Mouse (Mus musculus): Measurements from ENCODE around the gene 4933402J07Rik. TPM values are rescaled to one million over a fixed set of nuclear protein-coding genes. Genes with fewer than 3 reads are reported as not detected.

4933402J07Rik gene
- total RNA-seq (2017): not detected in 2 replicates

DNA sequence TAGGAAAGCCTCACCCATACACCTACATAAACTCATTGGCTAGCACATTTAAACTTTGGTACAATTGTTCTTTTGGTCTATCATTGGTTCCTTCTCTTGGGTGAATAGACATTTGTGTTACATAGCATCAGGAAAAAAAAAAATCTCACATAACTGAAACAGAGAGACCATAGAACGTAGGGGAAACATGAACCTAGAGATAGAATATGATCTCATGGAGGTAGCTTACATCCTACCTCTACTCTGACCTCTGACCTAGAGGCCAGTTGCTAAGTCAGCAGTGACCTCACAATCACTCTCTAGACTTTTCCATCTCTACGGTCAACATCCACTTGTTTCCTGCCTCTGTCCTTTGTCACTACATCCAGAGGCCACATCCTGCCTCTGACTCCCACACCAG is at the start of gene 4933402J07Rik:
TSS of gene 4933402J07Rik (plus strand) at position 301 of the 400 bp plus-strand sequence.
- ATAC-seq (replicated peaks; ENCODE audit: low read depth, poor library complexity, severe bottlenecking): no peak

DNA sequence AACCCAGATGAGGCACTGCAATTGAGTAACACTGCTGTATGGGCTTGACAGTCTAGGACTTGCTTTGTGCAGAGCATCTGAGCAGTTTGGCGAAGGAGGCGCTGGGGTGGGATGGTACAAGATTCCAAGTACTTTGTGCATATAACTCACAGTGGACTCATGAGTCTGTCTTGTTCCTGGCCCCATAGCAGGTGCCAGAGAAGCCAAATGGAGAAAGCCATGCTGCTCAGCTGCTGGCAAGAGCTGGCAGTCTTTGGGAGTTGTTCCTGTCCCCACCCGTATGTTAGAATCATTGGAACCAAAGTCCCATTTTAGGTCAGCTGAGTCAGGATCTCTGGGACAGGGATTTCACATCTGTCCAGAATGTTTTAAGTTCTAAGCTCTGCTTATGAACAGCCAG is 46.5 kb upstream of the 4933402J07Rik start:
- ATAC-seq (replicated peaks; ENCODE audit: low read depth, poor library complexity, severe bottlenecking): no peak

DNA sequence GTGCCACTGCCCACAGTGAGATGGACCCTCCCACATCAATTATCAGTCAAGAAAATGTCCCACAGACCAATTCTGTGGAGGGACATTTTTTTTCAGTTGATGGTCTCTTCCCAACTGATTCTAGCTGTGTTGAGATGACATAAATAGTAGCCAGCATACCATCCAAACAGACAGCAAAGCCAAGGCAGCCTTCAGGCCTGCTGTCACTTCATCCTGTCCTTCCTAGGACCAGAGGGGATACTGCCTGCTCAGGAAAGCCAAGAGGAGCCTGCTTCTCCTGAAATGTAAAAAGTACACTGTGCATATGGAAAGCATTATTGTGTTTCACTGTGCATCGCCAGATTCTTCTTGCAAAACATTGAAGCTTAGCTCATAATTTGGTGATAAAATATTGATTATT is 38.6 kb upstream of the 4933402J07Rik start:
- no peak for ATAC-seq (replicated peaks; ENCODE audit: low read depth, poor library complexity, severe bottlenecking)

DNA sequence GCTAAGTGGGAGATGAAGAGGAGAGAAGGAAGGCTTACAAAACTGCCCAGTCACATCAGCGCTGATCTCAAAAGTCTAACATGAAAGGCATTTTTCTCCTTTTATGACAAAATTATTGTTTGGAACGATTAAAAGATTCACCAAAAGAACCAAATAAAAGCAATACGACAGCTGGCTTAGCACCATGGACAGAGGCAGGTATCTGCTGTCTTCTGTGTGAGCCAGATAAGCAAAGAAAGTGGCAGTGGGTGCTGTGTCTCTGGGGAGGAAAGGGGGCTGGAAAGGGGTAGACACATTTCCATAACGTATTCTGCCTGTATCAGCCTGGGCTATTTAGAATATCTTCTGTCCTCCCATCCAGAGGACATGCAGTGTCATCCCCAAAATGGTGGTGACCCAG is 32.5 kb upstream of the 4933402J07Rik start:
- no peak for ATAC-seq (replicated peaks; ENCODE audit: low read depth, poor library complexity, severe bottlenecking)

DNA sequence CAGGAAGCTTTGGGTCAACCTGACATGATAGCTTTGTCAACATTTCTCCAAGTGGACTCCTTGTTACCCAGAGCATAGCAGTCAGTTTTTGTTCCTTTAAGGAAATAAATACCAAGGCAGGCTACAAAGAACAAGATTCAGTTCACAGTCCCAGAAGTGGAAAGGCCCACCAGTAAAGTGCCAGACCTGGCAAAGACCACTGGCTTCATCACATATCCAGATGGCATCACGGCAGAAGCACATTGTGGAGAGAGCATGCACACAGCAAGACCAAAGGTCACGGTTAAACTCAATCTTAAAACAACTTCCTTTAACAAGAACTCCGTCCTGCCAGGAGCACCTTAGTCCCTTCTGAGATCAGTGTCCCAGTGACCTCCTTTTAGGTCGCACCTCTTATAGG is 30.2 kb upstream of the 4933402J07Rik start:
- ATAC-seq (replicated peaks; ENCODE audit: low read depth, poor library complexity, severe bottlenecking): no peak

DNA sequence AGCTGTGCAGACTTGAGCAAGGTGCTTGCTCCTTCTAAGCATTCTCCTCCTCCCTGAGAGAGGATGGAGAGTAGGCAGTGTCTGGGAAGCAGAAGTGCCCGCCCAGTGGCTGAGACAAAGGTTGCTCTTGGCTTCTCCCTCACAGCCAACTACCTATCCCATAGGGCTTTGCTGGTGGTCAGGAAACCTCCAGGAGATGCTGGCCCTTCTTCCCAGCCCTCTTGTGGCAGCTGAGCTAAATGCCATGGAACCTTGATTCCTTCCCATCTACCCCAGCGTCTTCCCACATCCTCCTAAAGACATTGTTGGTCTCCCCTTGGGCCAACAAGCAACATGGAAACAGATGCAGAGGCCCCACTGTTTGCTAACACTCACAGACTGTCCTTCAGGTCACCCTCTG is 28.8 kb upstream of the 4933402J07Rik start:
- no peak for ATAC-seq (replicated peaks; ENCODE audit: low read depth, poor library complexity, severe bottlenecking)

DNA sequence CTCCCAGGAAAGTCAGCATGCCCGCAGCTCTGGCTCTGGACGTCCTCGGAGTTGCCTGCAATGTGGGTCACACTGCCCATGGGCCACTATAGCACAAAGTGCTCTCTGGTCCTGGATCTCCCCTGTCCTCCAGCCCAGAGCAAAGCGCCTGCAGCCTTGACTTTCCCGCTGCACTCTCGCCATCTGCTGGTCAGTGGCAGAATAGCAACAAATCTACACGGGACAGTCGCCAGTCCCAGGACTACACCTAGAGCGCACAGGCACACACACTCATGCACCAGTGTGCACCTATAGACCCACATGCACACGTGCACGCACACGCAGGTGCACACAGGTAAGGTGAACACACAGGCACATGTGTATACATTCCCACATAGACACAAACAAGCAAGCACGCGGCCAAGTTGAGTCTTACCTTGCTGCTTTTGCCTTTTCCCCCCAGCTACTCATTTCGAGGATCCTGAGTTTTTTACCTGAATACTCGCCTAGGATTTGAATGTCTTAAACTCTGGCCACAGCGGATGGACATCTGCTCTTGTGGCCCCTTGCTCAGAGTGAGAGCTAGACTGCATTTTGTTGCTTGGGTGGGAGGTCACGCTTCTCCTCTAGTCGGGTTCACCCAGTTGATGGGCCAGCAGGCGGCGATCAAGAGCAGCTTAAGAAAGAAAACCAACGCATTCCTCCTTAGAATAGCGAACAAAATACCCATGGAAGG is 26.9 kb upstream of the 4933402J07Rik start:
- ATAC-seq (replicated peaks; ENCODE audit: low read depth, poor library complexity, severe bottlenecking): peak; percentile 98

DNA sequence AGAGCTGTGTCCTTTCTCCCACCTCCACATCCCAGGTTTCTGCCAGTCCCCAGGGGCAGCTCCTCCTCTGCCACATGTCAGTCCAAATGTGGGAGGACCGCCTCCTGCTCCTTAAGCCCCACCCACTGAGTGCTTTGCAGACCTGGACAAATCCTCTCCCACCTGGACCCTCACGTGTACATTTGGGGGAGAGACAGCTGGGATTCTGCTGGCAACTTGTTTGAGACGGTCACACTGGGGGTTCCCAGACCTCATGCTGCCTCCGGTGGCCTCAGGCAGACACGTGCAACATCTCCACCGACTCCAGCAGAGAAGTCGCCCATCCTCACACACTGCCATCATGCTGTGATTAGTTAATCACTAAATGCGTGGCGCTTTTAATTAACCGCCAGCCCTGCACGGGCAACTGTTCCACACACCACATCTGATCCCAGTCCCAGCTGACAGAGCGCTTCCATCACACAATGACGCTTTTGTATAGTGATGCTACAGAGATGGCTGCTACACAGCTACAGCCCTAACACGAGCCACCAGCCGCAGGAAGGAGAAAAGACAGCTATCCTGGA is 23.7 kb upstream of the 4933402J07Rik start:
- ATAC-seq (replicated peaks; ENCODE audit: low read depth, poor library complexity, severe bottlenecking): no peak

DNA sequence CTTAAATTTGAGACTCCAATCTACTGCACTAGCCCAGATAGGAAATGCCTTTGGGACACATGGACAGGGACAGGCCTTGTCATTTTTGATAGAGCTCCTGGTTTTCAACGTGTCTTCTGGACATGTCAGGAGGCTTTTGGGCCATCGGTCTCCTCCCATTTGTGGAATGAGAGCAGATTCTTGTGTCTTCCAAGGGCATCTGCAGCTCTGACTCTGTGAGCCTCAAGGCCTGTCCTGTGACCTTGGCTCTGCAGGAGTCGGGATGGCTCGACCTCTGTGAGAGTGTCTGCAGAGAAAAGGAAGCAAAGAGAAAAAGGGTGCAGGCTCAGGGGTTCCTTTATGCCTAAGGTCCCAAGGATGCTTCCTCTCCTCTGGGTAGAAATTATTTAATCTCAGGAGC is 13.8 kb upstream of the 4933402J07Rik start:
- ATAC-seq (replicated peaks; ENCODE audit: low read depth, poor library complexity, severe bottlenecking): no peak

DNA sequence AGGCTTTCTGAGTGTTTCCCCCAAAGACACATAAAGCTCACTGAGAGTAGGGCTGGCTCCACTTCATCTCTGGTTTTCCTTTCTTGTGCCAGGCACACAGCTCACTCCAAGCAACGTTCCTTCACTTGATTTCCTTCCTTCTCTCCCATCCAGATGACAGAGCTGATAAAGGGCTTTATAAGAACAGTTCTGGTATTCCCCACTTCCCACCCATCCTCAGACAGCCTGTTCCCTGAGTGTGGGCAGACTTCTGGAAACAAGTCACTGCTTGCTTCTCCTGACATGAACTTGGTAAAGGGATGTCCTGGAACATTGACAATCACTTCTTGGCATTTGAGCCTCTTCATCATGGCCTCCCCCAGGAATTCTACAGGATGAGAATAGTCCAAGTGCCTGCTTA is 10.9 kb upstream of the 4933402J07Rik start:
- no peak for ATAC-seq (replicated peaks; ENCODE audit: low read depth, poor library complexity, severe bottlenecking)

DNA sequence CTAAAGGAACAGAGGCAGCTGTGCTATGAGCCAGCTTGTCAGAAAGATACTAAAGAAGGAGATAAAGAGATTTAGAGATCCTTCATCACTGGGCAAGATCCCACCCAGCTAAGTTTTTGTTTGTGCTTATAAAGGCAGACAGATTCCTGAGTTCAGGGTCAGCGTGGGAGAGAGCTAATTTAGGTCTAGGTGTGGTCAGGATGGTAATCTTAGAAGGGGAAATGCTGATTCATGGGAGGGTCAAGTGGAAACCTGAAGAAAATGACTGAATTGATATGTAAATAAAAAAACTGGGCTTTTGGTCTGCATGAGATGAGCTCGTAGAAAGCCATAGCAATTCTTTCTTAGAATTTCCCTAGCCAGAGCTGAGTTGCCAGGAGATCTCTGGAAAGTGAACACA is 2.9 kb upstream of the 4933402J07Rik start:
- no peak for ATAC-seq (replicated peaks; ENCODE audit: low read depth, poor library complexity, severe bottlenecking)

DNA sequence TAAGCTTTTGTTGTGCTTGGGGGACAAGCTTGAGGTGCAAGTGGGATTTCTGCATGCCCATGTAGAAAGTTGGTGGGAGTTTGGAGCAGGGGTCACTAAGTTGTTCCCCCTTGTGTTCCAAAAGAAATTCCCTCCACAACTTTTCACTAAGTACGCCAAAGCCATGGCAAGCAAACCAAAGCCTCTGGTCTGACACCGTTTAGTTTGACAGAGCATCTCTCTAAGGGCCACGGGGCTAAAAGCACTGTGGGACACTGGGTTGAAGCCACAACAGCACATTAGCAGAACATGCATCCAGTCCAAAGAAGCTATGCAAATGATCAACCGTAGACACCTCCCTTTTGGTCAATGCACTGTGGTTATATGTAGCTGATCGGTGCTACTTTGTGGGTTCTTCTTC is 5.5 kb downstream of the 4933402J07Rik start:
- ATAC-seq (replicated peaks; ENCODE audit: low read depth, poor library complexity, severe bottlenecking): no peak

DNA sequence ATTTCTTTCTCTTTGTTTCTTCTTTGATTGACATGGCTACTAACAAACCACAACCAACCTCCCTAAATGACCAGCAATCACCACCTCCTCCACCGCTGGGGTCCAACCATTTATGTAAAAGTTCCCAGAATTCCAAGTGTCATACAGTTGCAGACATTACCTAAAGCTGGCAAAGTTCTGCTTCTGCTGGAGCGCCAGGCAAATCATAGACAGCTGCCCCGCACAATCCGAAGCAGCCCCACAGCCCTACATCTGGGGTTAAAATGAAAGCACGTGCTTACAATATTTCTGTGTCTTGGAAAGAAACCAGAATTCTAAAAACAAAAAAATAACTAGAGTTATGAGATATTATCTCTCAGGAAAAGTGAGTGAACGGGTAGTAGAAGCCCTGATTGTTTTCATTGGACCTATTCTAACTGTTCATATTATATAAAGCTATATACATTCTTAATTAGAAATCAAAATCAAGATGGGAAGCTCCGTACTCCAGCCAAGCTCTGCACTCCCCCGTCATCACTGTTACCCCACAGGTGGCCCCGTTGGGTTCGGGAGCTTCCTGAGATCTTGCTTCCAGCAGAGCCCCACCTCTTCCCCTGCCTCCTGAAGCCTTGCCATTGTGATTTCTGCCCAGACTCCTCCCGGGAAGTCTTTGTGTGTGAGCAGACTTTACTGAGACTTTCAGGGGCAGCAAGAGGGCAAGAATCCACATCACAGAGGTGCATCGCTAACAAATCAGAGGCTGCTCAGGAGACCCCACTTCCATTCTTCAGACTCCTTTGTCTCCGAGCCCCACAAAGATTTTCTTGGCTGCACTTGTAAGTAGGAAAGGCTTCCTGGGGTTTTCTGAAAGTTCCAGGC is 6.3 kb downstream of the 4933402J07Rik start:
- no peak for ATAC-seq (replicated peaks; ENCODE audit: low read depth, poor library complexity, severe bottlenecking)

DNA sequence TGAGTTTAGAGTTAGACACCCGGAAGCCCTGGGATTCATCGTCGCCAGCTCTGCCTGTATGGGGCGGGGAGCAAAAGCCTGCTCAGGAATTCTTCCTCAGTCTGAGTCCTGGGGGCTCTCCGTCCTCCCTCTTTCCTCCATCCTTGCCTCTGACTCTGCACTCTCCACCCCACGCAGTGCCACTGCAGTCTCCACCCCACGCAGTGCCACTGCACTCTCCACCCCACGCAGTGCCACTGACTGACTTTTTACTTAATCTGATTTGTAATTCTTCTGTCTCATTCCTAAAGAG is 6.9 kb downstream of the 4933402J07Rik start:
- no peak for ATAC-seq (replicated peaks; ENCODE audit: low read depth, poor library complexity, severe bottlenecking)

DNA sequence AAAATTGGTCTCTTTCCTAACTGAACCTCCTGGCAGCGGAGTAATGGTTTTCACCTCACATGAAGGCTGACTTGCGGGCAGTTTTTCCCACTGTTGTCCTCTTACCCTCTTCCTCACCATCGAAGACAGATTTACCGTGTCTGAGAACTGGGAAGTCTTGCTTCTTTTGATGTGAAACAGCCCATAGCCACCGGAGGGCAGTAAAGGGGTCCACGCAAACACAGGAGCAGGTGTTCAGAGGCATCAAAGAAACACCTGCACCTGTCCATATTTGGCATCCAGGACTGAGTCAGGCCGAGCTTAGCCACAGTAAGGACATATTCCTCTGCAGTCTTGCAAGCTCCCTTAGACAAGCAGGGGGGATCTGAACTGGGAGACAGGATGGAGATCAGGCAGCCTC is 7.2 kb downstream of the 4933402J07Rik start:
- no peak for ATAC-seq (replicated peaks; ENCODE audit: low read depth, poor library complexity, severe bottlenecking)

DNA sequence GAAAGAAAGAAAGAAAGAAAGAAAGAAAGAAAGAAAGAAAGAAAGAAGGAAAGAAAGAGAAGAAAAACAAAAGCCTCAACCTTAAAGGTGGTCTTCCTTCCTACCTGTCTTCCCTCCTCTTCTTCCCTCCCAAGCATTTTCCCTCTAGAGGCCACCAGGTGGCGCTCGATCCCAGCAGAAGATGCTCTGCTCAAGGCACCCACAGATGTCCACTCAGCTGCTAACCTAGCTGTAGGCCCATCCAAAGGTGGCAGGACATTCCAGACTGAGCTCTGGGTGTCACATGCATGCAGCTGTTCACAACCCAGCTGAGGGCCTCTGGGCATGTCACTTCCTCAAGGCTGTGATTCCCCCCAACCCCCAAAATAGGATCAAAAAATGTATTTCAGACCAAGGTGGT is 30.6 kb downstream of the 4933402J07Rik start:
- ATAC-seq (replicated peaks; ENCODE audit: low read depth, poor library complexity, severe bottlenecking): peak; percentile 76

DNA sequence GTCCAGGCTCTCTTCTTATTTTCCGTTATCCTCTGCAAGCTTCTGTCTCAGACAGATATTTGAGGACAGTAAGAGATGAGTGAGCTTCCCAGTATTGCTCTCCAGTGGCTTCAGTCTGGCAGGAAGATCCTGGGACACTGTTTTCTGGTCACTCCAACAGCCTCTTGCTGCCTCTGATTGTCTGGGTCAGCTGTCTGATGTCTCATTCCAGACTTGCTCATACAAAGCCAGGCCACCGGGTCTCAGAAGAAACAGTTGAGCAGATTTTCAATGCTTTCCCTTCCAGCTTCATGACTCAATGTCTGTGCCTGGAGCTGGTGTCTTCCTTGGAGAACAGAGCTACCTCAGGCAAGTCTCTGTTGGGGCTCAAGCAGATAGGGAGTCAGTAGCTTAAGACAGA is 39.1 kb downstream of the 4933402J07Rik start:
- no peak for ATAC-seq (replicated peaks; ENCODE audit: low read depth, poor library complexity, severe bottlenecking)

DNA sequence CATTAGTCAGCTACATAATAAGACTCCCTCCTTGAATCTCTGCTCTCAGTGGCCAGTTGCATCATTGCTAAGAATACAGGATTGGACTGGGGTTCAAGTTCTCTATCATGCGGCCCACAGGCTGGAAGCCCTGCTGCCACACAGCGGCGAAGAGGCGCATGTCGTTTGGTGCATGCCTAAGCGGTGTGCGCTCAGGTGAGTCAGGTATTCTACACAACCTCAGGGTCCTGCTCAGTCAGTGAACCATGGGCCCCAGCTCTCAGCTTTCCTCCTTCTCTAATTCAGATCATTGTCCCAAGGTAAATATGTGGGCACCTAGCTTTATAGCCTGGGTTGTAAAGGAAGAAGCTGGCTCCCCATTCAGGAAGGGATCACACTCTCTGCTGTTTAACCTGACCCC is 45.5 kb downstream of the 4933402J07Rik start:
- no peak for ATAC-seq (replicated peaks; ENCODE audit: low read depth, poor library complexity, severe bottlenecking)

DNA sequence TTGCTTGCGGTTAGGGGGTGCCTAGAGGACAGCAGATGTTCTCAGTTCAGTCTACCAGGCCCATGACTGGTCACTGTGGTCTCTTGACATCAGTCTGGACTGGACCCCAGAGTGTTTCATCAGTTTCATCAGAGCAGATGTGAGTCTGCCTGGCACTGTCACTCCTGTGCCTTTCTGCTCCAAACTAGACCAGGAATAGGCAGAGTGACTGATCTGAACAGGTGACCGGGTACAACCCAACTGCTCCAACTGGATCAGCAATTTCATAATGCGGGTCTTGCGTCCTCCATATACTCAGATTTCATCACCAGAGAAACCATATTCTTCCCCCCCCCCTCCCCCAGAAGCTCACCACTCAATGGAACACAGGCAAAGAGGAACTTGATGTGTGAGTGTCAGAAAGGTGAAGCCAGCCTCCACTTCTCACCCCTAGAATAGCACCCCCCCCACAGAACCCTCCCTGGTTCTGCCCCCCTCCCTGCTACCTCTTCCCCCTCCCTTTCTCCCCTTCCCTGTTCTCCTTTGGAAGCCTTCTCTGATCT is 46.1 kb downstream of the 4933402J07Rik start:
- ATAC-seq (replicated peaks; ENCODE audit: low read depth, poor library complexity, severe bottlenecking): no peak

DNA sequence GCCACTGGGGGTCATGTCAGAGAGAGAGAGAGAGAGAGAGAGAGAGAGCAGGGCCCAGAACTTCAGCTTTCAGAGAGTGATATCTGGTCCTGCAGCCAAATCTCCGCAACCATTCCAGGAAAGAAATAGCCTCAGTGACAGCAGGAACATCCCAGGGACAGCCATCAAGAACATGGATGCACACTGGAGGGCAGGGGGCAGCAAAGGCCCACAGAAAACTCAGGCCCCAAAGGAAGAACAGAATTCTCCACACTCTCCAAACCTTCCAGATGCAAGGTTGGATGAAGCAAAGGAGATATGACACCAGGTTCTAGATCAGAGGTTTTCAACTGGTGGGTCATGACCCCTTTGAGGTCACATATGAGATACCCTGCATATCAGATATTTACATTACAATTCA is 50.0 kb downstream of the 4933402J07Rik start:
- no peak for ATAC-seq (replicated peaks; ENCODE audit: low read depth, poor library complexity, severe bottlenecking)

DNA sequence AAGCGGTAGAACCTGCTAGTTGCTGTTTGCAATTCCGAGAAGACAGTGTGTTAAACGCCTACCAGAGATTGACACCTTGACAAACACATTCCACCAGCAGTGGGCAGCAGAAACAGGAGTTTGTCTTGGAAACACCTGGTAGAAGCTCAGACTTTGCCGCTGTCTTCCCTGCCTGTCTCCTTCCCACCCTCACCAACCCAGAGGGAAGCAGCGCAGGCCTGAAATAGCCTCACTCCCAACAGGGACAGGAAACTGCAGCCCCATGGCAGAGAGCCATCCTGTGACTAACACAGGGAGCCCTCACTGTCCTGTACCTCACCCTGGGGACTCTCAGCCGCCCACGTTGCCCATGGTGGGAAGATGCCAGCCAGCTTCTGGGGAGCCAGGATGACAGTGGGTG is 55.5 kb downstream of the 4933402J07Rik start:
- ATAC-seq (replicated peaks; ENCODE audit: low read depth, poor library complexity, severe bottlenecking): no peak
